Mouse (Mus musculus): Measurements from ENCODE around the gene Bricd5. TPM values are rescaled to one million over a fixed set of nuclear protein-coding genes. Genes with fewer than 3 reads are reported as not detected.

The Bricd5 gene
- polyA plus RNA-seq, 1 experiment from 2014 or later, result not detected

- 0 out of 2 replicates have a peak, but pooled peaks have one; percentile 15 for ATAC-seq (ENCODE audit: insufficient read depth)
- Histone ChIP-seq H3K4me3 (replicated peaks) (no peak overlapping the region), H3K4me2 (no peak overlapping the region), H3K9ac (no peak overlapping the region), H3K36me3 (replicated peaks) (no peaks in the 10 kb centered on the region), H3K27ac (replicated peaks) (no peak overlapping the region), H3K4me1 (replicated peaks) (peaks cover 12% of the 10 kb centered on the region), H3K9me3 (replicated peaks) (no peaks in the 10 kb centered on the region), H3K27me3 (no peaks in the 10 kb centered on the region)
- 25% methylated on average over 6 of the region's 6 CpGs for WGBS (ENCODE audit: insufficient replicate concordance)
Measured at GRCm38 (mm10) chr17:24463374-24464133, 10.1 kb upstream of the Bricd5 start.

GRCm38 (mm10) chr17:24468636-24469246 is 4.9 kb upstream of the Bricd5 start:
- no peak overlapping the region for H3K27ac ChIP-seq (replicated peaks)
- H3K9me3 ChIP-seq (replicated peaks), result no peaks in the 10 kb centered on the region
- H3K27me3 ChIP-seq, result no peaks in the 10 kb centered on the region
- peaks cover 42% of the 10 kb centered on the region for H3K4me1 ChIP-seq (replicated peaks)
- no peak overlapping the region for H3K4me2 ChIP-seq
- no peak overlapping the region for H3K9ac ChIP-seq
- 87% methylated on average over 5 of the region's 5 CpGs for WGBS (ENCODE audit: insufficient replicate concordance)
- H3K36me3 ChIP-seq (replicated peaks), result peaks cover 22% of the 10 kb centered on the region
- no peak for ATAC-seq (ENCODE audit: insufficient read depth)
- no peak overlapping the region for H3K4me3 ChIP-seq (replicated peaks)

- H3K9me3 ChIP-seq (replicated peaks), result no peaks in the 10 kb centered on the region
- ATAC-seq (ENCODE audit: insufficient read depth), result no peak
- peaks cover 44% of the 10 kb centered on the region for H3K4me1 ChIP-seq (replicated peaks)
- H3K9ac ChIP-seq, result peak overlapping the region; percentile 96
- peak overlapping the region; percentile 97 for H3K27ac ChIP-seq (replicated peaks)
- 16% methylated on average over 7 of the region's 7 CpGs for WGBS (ENCODE audit: insufficient replicate concordance)
- peak overlapping the region; percentile 96 for H3K4me2 ChIP-seq
- H3K27me3 ChIP-seq, result no peaks in the 10 kb centered on the region
- peaks cover 29% of the 10 kb centered on the region for H3K36me3 ChIP-seq (replicated peaks)
- H3K4me3 ChIP-seq (replicated peaks), result peak overlapping the region; percentile 95
Measured at GRCm38 (mm10) chr17:24469336-24469909, 4.3 kb upstream of the Bricd5 start.

- Histone ChIP-seq H3K27ac (replicated peaks) (peak within 1 kb of the TSS; percentile 97), H3K9ac (peak within 1 kb of the TSS; percentile 96)
Measured at GRCm38 (mm10) chr17:24469910-24470602, 3.6 kb upstream of the Bricd5 start, which contains the start of the genes E4f1 and Pgp. TSS of gene E4f1 (minus strand) at chr17:24470313. TSS of gene Pgp (plus strand) at chr17:24470392.

GRCm38 (mm10) chr17:24470701-24471527 is 2.8 kb upstream of the Bricd5 start:
- peak overlapping the region; percentile 96 for H3K9ac ChIP-seq
- H3K27ac ChIP-seq (replicated peaks), result peak overlapping the region; percentile 97
- peaks cover 44% of the 10 kb centered on the region for H3K36me3 ChIP-seq (replicated peaks)
- H3K27me3 ChIP-seq, result no peaks in the 10 kb centered on the region
- H3K9me3 ChIP-seq (replicated peaks), result no peaks in the 10 kb centered on the region
- H3K4me3 ChIP-seq (replicated peaks), result peak overlapping the region; percentile 95
- H3K4me1 ChIP-seq (replicated peaks), result peaks cover 44% of the 10 kb centered on the region
- H3K4me2 ChIP-seq, result peak overlapping the region; percentile 96
- ATAC-seq (ENCODE audit: insufficient read depth), result peak; percentile 35
- WGBS (ENCODE audit: insufficient replicate concordance), result under 1% methylated on average over 68 of the region's 68 CpGs

More at GRCm38 (mm10) chr17:24469910-24470602, 3.6 kb upstream of the Bricd5 start, which contains the start of the genes E4f1 and Pgp:
- peak within 1 kb of the TSS; percentile 95 for H3K4me3 ChIP-seq (replicated peaks)
- peaks cover 44% of the 10 kb centered on the region for H3K4me1 ChIP-seq (replicated peaks)
- no peaks in the 10 kb centered on the region for H3K9me3 ChIP-seq (replicated peaks)
- peaks cover 35% of the 10 kb centered on the region for H3K36me3 ChIP-seq (replicated peaks)
- under 1% methylated on average over 57 of the region's 75 CpGs for WGBS (ENCODE audit: insufficient replicate concordance)
- peak within 1 kb of the TSS; percentile 96 for H3K4me2 ChIP-seq
- ATAC-seq (ENCODE audit: insufficient read depth), result peak; percentile 98
- no peaks in the 10 kb centered on the region for H3K27me3 ChIP-seq

- H3K36me3 ChIP-seq (replicated peaks), result peaks cover 60% of the 10 kb centered on the region
Measured at GRCm38 (mm10) chr17:24472512-24472911, 1.2 kb upstream of the Bricd5 start.

GRCm38 (mm10) chr17:24474557-24474956 is 873 bp downstream of the Bricd5 start:
- Histone ChIP-seq H3K27me3 (no peaks in the 10 kb centered on the region), H3K4me3 (replicated peaks) (no peak overlapping the region), H3K4me1 (replicated peaks) (peaks cover 57% of the 10 kb centered on the region), H3K27ac (replicated peaks) (no peak overlapping the region), H3K36me3 (replicated peaks) (peaks cover 67% of the 10 kb centered on the region), H3K4me2 (no peak overlapping the region), H3K9me3 (replicated peaks) (no peaks in the 10 kb centered on the region), H3K9ac (no peak overlapping the region)
- 67% methylated on average over 5 of the region's 5 CpGs for WGBS (ENCODE audit: insufficient replicate concordance)
- ATAC-seq (ENCODE audit: insufficient read depth), result no peak

More at GRCm38 (mm10) chr17:24472512-24472911, 1.2 kb upstream of the Bricd5 start:
- ATAC-seq (ENCODE audit: insufficient read depth), result no peak
- no peaks in the 10 kb centered on the region for H3K9me3 ChIP-seq (replicated peaks)
- peaks cover 55% of the 10 kb centered on the region for H3K4me1 ChIP-seq (replicated peaks)
- peak overlapping the region; percentile 96; the same call in 1 of the 2 replicates for H3K9ac ChIP-seq
- 80% methylated on average over 4 of the region's 4 CpGs for WGBS (ENCODE audit: insufficient replicate concordance)
- H3K27ac ChIP-seq (replicated peaks), result peak overlapping the region; percentile 97; the same call in 1 of the 2 replicates
- H3K27me3 ChIP-seq, result no peaks in the 10 kb centered on the region
- H3K4me2 ChIP-seq, result peak overlapping the region; percentile 96
- H3K4me3 ChIP-seq (replicated peaks), result peak overlapping the region; percentile 95

GRCm38 (mm10) chr17:24475586-24475985 is 1.9 kb downstream of the Bricd5 start:
- ATAC-seq (ENCODE audit: insufficient read depth), result no peak
- Histone ChIP-seq H3K36me3 (replicated peaks) (peaks cover 67% of the 10 kb centered on the region), H3K4me3 (replicated peaks) (no peak overlapping the region), H3K4me1 (replicated peaks) (peaks cover 64% of the 10 kb centered on the region), H3K27me3 (no peaks in the 10 kb centered on the region), H3K9ac (no peak overlapping the region), H3K27ac (replicated peaks) (no peak overlapping the region), H3K9me3 (replicated peaks) (no peaks in the 10 kb centered on the region), H3K4me2 (no peak overlapping the region)
- 74% methylated on average over 6 of the region's 6 CpGs for WGBS (ENCODE audit: insufficient replicate concordance)

- Histone ChIP-seq H3K9me3 (replicated peaks) (no peaks in the 10 kb centered on the region), H3K4me2 (no peak overlapping the region; the same call in 1 of the 2 replicates), H3K4me3 (replicated peaks) (0 out of 2 replicates have a peak overlapping the region, but pooled peaks have one; percentile 93), H3K4me1 (replicated peaks) (peaks cover 60% of the 10 kb centered on the region), H3K27me3 (no peaks in the 10 kb centered on the region), H3K27ac (replicated peaks) (0 out of 2 replicates have a peak overlapping the region, but pooled peaks have one; percentile 95), H3K36me3 (replicated peaks) (peaks cover 67% of the 10 kb centered on the region), H3K9ac (no peak overlapping the region)
- no peak for ATAC-seq (ENCODE audit: insufficient read depth)
- WGBS (ENCODE audit: insufficient replicate concordance), result 78% methylated on average over 10 of the region's 10 CpGs
Measured at GRCm38 (mm10) chr17:24476022-24476776, 2.5 kb downstream of the Bricd5 start.
